Mouse (Mus musculus) forebrain, embryonic 14.5 days (tissue): ENCODE data around the gene Phf13. TPM values are rescaled to one million over a fixed set of nuclear protein-coding genes. Genes with fewer than 3 reads are reported as not detected.

Experiments
- ATAC-seq: fragments of 200-750 bp; cut with Nextera tagmentation; 2 replicates; pipeline ENCODE4 v1.8.0; 2017; ENCODE audit warnings: mild to moderate bottlenecking, moderate library complexity
- DNase-seq: peaks from one replicate; pipeline ENCODE4 v3.0.0-alpha.2; 2015; ENCODE audit warnings: low spot score
- H3K27ac ChIP-seq: fragments of 300-500 bp; sonication (generic); 2 replicates; pipeline ENCODE4 v1.5.1; 2014; ENCODE audit warnings: low read depth, mild to moderate bottlenecking, control low read depth, low read length, moderate library complexity
- H3K27me3 ChIP-seq: fragments of 300-500 bp; sonication (generic); replicated peaks from 2 replicates; pipeline ENCODE4 v1.6.1; 2014; ENCODE audit warnings: low read length, control low read depth, mixed read lengths; ENCODE audit not compliant: control insufficient read depth, insufficient read depth
- H3K36me3 ChIP-seq: fragments of 300-500 bp; sonication (generic); 2 replicates; pipeline ENCODE4 v1.6.1; 2014; ENCODE audit warnings: low read length, control low read depth; ENCODE audit not compliant: control insufficient read depth, insufficient read depth
- H3K4me1 ChIP-seq: fragments of 300-500 bp; sonication (generic); 2 replicates; pipeline ENCODE4 v1.6.1; 2014; ENCODE audit warnings: antibody characterized with exemption, low read length, control low read depth; ENCODE audit not compliant: control insufficient read depth, insufficient read depth
- H3K4me2 ChIP-seq: fragments of 300-500 bp; sonication (generic); 2 replicates; pipeline ENCODE4 v1.6.1; 2014; ENCODE audit warnings: mild to moderate bottlenecking, control low read depth, low read length
- H3K4me3 ChIP-seq: fragments of 300-500 bp; sonication (generic); 2 replicates; pipeline ENCODE4 v1.5.1; 2014; ENCODE audit warnings: low read depth, low read length, control low read depth
- H3K9ac ChIP-seq: fragments of 300-500 bp; sonication (generic); 2 replicates; pipeline ENCODE4 v1.6.1; 2014; ENCODE audit warnings: mild to moderate bottlenecking, low read length, control low read depth, moderate library complexity
- H3K9me3 ChIP-seq: fragments of 300-500 bp; sonication (generic); replicated peaks from 2 replicates; pipeline ENCODE4 v1.6.1; 2016; ENCODE audit warnings: low read length, control low read depth, mixed read lengths; ENCODE audit not compliant: control insufficient read depth
- WGBS: fragments of 180-500 bp; shearing (Covaris S2); extraction: QIAGEN DNeasy Blood & Tissue Kit; methylation state at CpG from one replicate; pipeline ENCODE4 v1.1.7; 2014; 5-methylcytosine and 5-hydroxymethylcytosine counted together
- polyA plus RNA-seq: library from polyadenylated mRNA; unstranded; fragments of >200 nt; fragmentation: Nextera tagmentation; extraction: Ambion mirVana; gene quantifications from 2 replicates; pipeline ENCODE4 v1.2.1, GENCODE M21; 2014

The Phf13 gene
- polyA plus RNA-seq, 1 experiment from 2014 or later = 11.8 TPM

GRCm38 (mm10) chr4:151948497-151949471 lies 47.3 kb downstream of the Phf13 start:
- 90% methylated on average over 14 of the region's 14 CpGs for WGBS
- Histone ChIP-seq H3K27ac (no peak overlapping the region), H3K9me3 (no peaks in the 10 kb centered on the region)

GRCm38 (mm10) chr4:151946211-151946610 lies 49.8 kb downstream of the Phf13 start:
- H3K4me1 ChIP-seq = no peaks in the 10 kb centered on the region
- no peak for ATAC-seq
- DNase-seq = no peak

More at GRCm38 (mm10) chr4:151948497-151949471, 47.3 kb downstream of the Phf13 start:
- no peaks in the 10 kb centered on the region for H3K4me1 ChIP-seq
- no peak overlapping the region for H3K4me2 ChIP-seq
- no peaks in the 10 kb centered on the region for H3K27me3 ChIP-seq
- no peak overlapping the region for H3K9ac ChIP-seq
- no peak overlapping the region for H3K4me3 ChIP-seq
- no peak for ATAC-seq
- no peak for DNase-seq
- H3K36me3 ChIP-seq = peaks cover 34% of the 10 kb centered on the region

More at GRCm38 (mm10) chr4:151946211-151946610, 49.8 kb downstream of the Phf13 start:
- H3K9me3 ChIP-seq = no peaks in the 10 kb centered on the region
- 92% methylated on average over 11 of the region's 11 CpGs for WGBS
- H3K27ac ChIP-seq = no peak overlapping the region
- no peak overlapping the region for H3K9ac ChIP-seq
- H3K27me3 ChIP-seq = no peaks in the 10 kb centered on the region
- H3K4me2 ChIP-seq = no peak overlapping the region
- H3K36me3 ChIP-seq = peaks cover 8% of the 10 kb centered on the region
- H3K4me3 ChIP-seq = no peak overlapping the region

Other genes with a start within 250 kb of the Phf13 start
- 123 and 125 TPM in 2 replicates for gene Camta1, start 134.4 kb downstream of the Phf13 start, polyA plus RNA-seq
- 67.9 and 78.9 TPM in 2 replicates for gene Dnajc11, start 62.6 kb downstream of the Phf13 start, polyA plus RNA-seq
- 29.7 and 30.0 TPM in 2 replicates for gene Thap3, start 7.3 kb downstream of the Phf13 start, polyA plus RNA-seq
- gene Klhl21, start 12.5 kb upstream of the Phf13 start, polyA plus RNA-seq = 0.69 and 1.8 TPM in 2 replicates
- 17.2 and 21.6 TPM in 2 replicates for gene Zbtb48, start 31.4 kb upstream of the Phf13 start, polyA plus RNA-seq
- gene Tas1r1, start 42.3 kb upstream of the Phf13 start, polyA plus RNA-seq = 0.32 and 0.70 TPM in 2 replicates
- gene Nol9, start 43.1 kb upstream of the Phf13 start, polyA plus RNA-seq = 16.1 and 19.8 TPM in 2 replicates
- gene Plekhg5, start 76.2 kb upstream of the Phf13 start, polyA plus RNA-seq = 5.0 and 7.1 TPM in 2 replicates
- 0.62 and 1.3 TPM in 2 replicates for gene Tnfrsf25, start 119.7 kb upstream of the Phf13 start, polyA plus RNA-seq
- gene Espn, start 156.1 kb upstream of the Phf13 start, polyA plus RNA-seq = 0.19 TPM in 1 of 2 replicates, not detected in the other
- gene Hes2, start 162.6 kb upstream of the Phf13 start, polyA plus RNA-seq = not detected in 2 replicates
- 168 and 208 TPM in 2 replicates for gene Acot7, start 181.9 kb upstream of the Phf13 start, polyA plus RNA-seq